Mouse (Mus musculus) gastrocnemius, adult 2 months (tissue): Measurements from ENCODE around the gene Smarca2. TPM values are rescaled to one million over a fixed set of nuclear protein-coding genes. Genes with fewer than 3 reads are reported as not detected.

Experiments used
- DNase-seq: peaks from one replicate; pipeline ENCODE4 v3.0.0; 2022
- H3K27ac ChIP-seq: fragments of 200-600 bp; 2 replicates; pipeline ENCODE4 v1.8.1; 2022; ENCODE audit warnings: mild to moderate bottlenecking
- H3K4me3 ChIP-seq: fragments of 200-600 bp; 2 replicates; pipeline ENCODE4 v1.8.1; 2022; ENCODE audit warnings: mild to moderate bottlenecking, moderate library complexity
- CTCF ChIP-seq: fragments of 200-600 bp; IDR thresholded peaks from 2 replicates; pipeline ENCODE4 v1.8.1; 2022; ENCODE audit warnings: antibody characterized with exemption, mild to moderate bottlenecking, moderate library complexity
- intact Hi-C: fragments of 180-260 bp; cut with DNase I; formaldehyde crosslinking; loops from one replicate; pipeline ENCODE4 v1.15.1; 2025
- total RNA-seq, 2 experiments: library from RNA; stranded (reverse); gene quantifications; 2 replicates each; pipeline ENCODE4 v1.2.3; 2021

The Smarca2 gene
- total RNA-seq, 2 experiments from 2014 or later = 42.9 to 59.8 TPM

GRCm38 (mm10) chr19:26605438-26606320 is 829 bp downstream of the Smarca2 start:
- Histone ChIP-seq H3K27ac (peak overlapping the region; percentile 97), H3K4me3 (peak overlapping the region; percentile 90)
- intact Hi-C loops = loop anchor here (10.0 kb wide), 1 partner anchor 109 kb away; no protein-coding TSS in a partner anchor
- peak; percentile 81 for DNase-seq
- TF ChIP-seq CTCF = no peak

GRCm38 (mm10) chr19:26606321-26607155 is 1.7 kb downstream of the Smarca2 start:
- DNase-seq = peak; percentile 85
- peak; percentile 50 for TF ChIP-seq CTCF
- intact Hi-C loops = loop anchor here (10.0 kb wide), 1 partner anchor 108 kb away; no protein-coding TSS in a partner anchor
- peak overlapping the region; percentile 97 for H3K27ac ChIP-seq
- H3K4me3 ChIP-seq = peak overlapping the region; percentile 90

GRCm38 (mm10) chr19:26607156-26607536 is 2.3 kb downstream of the Smarca2 start:
- Histone ChIP-seq H3K27ac (peak overlapping the region; percentile 97), H3K4me3 (peak overlapping the region; percentile 90)
- DNase-seq = peak; percentile 83
- intact Hi-C loops = loop anchor here (10.0 kb wide), 1 partner anchor 108 kb away; no protein-coding TSS in a partner anchor
- no peak for TF ChIP-seq CTCF

GRCm38 (mm10) chr19:26607551-26608433 is 2.9 kb downstream of the Smarca2 start:
- peak; percentile 62 for DNase-seq

GRCm38 (mm10) chr19:26608434-26608812 is 3.6 kb downstream of the Smarca2 start:
- Histone ChIP-seq H3K4me3 (peak overlapping the region; percentile 90), H3K27ac (peak overlapping the region; percentile 97)
- DNase-seq = no peak
- intact Hi-C loops = loop anchor here (10.0 kb wide), 1 partner anchor 106 kb away; no protein-coding TSS in a partner anchor
- no peak for TF ChIP-seq CTCF

More at GRCm38 (mm10) chr19:26607551-26608433, 2.9 kb downstream of the Smarca2 start:
- H3K27ac ChIP-seq = peak overlapping the region; percentile 97
- TF ChIP-seq CTCF = no peak
- H3K4me3 ChIP-seq = peak overlapping the region; percentile 90
- intact Hi-C loops = loop anchor here (10.0 kb wide), 1 partner anchor 107 kb away; no protein-coding TSS in a partner anchor

- 0 out of 2 replicates have a peak overlapping the region, but pooled peaks have one; percentile 12 for H3K27ac ChIP-seq
- no peak for DNase-seq
- no peak for TF ChIP-seq CTCF
- intact Hi-C loops = loop anchor here (10.0 kb wide), 1 partner anchor 105 kb away; no protein-coding TSS in a partner anchor
- H3K4me3 ChIP-seq = no peak overlapping the region
Measured at GRCm38 (mm10) chr19:26609637-26610036, 4.8 kb downstream of the Smarca2 start.

DNA sequence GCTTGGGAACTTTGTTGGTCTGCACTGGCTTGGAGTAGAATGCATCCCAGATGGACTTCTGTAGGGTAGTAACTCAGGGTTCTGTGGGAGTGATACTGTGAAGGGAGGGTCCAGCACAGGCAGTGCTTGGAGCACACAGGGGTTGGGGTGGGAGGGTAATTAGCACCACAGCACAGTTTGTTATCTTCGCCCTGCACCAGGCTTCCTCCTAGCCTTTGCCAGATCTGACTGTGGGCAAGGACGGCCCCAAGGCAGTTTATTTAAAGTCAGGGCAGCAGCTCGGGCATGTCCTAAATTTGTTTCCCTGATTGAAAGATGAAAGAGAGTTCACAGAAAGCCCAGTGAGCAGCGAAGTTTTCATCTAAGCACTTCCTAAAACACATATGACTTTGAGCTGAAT is 8.1 kb downstream of the Smarca2 start:
- peak overlapping the region; percentile 82 for H3K27ac ChIP-seq
- intact Hi-C loops = no loop called here
- peak overlapping the region; percentile 1; the same call in 1 of the 2 replicates for H3K4me3 ChIP-seq
- no peak for DNase-seq
- TF ChIP-seq CTCF = no peak

- no peak for DNase-seq
- peak overlapping the region; percentile 1 for H3K4me3 ChIP-seq
- no peak for TF ChIP-seq CTCF
- peak overlapping the region; percentile 82 for H3K27ac ChIP-seq
- intact Hi-C loops = no loop called here
Measured at GRCm38 (mm10) chr19:26613665-26614064, 8.8 kb downstream of the Smarca2 start.

GRCm38 (mm10) chr19:26616271-26616670 is 11.4 kb downstream of the Smarca2 start:
- intact Hi-C loops = no loop called here
- H3K27ac ChIP-seq = no peak overlapping the region
- TF ChIP-seq CTCF = no peak
- no peak overlapping the region for H3K4me3 ChIP-seq
- DNase-seq = no peak

- no peak overlapping the region for H3K27ac ChIP-seq
- intact Hi-C loops = no loop called here
- H3K4me3 ChIP-seq = no peak overlapping the region
- DNase-seq = no peak
- no peak for TF ChIP-seq CTCF
Measured at GRCm38 (mm10) chr19:26617287-26617686, 12.4 kb downstream of the Smarca2 start.

GRCm38 (mm10) chr19:26630712-26631235 is 25.9 kb downstream of the Smarca2 start:
- intact Hi-C loops = no loop called here
- H3K27ac ChIP-seq = peak overlapping the region; percentile 1; the same call in 1 of the 2 replicates
- TF ChIP-seq CTCF = no peak
- no peak overlapping the region for H3K4me3 ChIP-seq
- peak; percentile 41 for DNase-seq

DNA sequence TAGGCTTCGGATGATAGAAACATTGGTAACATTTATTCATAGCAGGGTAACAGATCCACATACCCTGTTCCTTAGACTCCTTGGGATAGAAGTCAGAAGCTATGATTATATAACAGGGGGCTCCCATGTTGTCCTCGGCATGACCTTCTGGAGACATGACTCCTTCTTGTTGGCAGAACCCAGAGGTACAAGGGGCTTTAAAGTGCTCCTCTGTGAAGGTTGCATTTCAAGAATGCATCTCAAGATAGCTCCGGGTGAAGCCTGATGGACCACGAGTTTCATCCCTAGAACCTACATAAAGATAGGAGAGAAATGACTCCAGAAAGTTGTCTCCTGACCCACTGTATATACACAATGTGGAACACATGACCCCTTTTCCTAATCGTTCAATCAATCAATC is 27.4 kb downstream of the Smarca2 start:
- intact Hi-C loops = no loop called here
- Histone ChIP-seq H3K4me3 (no peak overlapping the region), H3K27ac (no peak overlapping the region)
- no peak for DNase-seq
- TF ChIP-seq CTCF = no peak
